Mouse (Mus musculus) heart, adult 18-20 months (tissue): ENCODE results near the gene Mas1. TPM values are rescaled to one million over a fixed set of nuclear protein-coding genes. Genes with fewer than 3 reads are reported as not detected.

Source experiments
- microRNA-seq, 2 experiments: library from miRNA; unstranded; fragments of <30 nt; microRNA quantifications; one replicate each; pipeline ENCODE4 v1.2.0; 2022
- total RNA-seq, 2 experiments: library from RNA; stranded (reverse); gene quantifications; 2 replicates each; pipeline ENCODE4 v1.2.3; 2021

Mas1 gene
- total RNA-seq, 2 experiments from 2014 or later: 0.46 to 0.60 TPM

Small RNA genes within 50 kb of the gene (microRNA-seq; reads per million reads assigned to microRNA genes)
- 0 reads per million in 2 experiments for gene Gm24085

Other genes with a start within 250 kb of the Mas1 start
- gene Slc22a1, start 192.3 kb downstream of the Mas1 start, total RNA-seq: 10 to 100 TPM; 12.1 to 17.8 TPM
- gene Igf2r, start 98.5 kb downstream of the Mas1 start, total RNA-seq: 100 to 1,000 TPM; 111 to 115 TPM
- gene Mrgprh, start 7.9 kb upstream of the Mas1 start, total RNA-seq: 1 to 10 TPM; 6.0 to 7.0 TPM
- under 1 TPM; 0.18 to 0.74 TPM for gene Pnldc1, start 42.1 kb upstream of the Mas1 start, total RNA-seq
- gene Tcp1, start 47.6 kb upstream of the Mas1 start, total RNA-seq: 100 to 1,000 TPM; 191 to 206 TPM
- 100 to 1,000 TPM; 163 to 179 TPM for gene Mrpl18, start 48.2 kb upstream of the Mas1 start, total RNA-seq
- not detected for gene Acat3, start 72.5 kb upstream of the Mas1 start, total RNA-seq
- 10 to 100 TPM in 1 of 2 experiments, 1 to 10 TPM in 1; 6.1 to 13.0 TPM for gene Acat2, start 92.6 kb upstream of the Mas1 start, total RNA-seq
- gene Wtap, start 126.0 kb upstream of the Mas1 start, total RNA-seq: 10 to 100 TPM; 30.2 to 34.1 TPM
- 1,000 to 10,000 TPM; 1,031 to 1,107 TPM for gene Sod2, start 138.7 kb upstream of the Mas1 start, total RNA-seq
- gene Gpr31b, start 184.2 kb upstream of the Mas1 start, total RNA-seq: under 1 TPM in 1 of 2 experiments, not detected in 1; 0.32 TPM
- not detected for gene Tcp10b, start 193.0 kb upstream of the Mas1 start, total RNA-seq